Mouse (Mus musculus): ENCODE data around the gene Prrc2a.

- TF ChIP-seq CTCF (IDR thresholded peaks at IDR 0.05; ENCODE audit: borderline replicate concordance, insufficient read depth, low read depth, low read length) (no peak), POLR2A (IDR thresholded peaks at IDR 0.05; ENCODE audit: borderline replicate concordance, insufficient read depth, low read length) (no peak)
Observed at GRCm38 (mm10) chr17:35200398-35200797, 35.7 kb upstream of the Prrc2a start.
